Mouse (Mus musculus) heart, adult 18-20 months (tissue): ENCODE data around the gene Plcb3. TPM values are rescaled to one million over a fixed set of nuclear protein-coding genes. Genes with fewer than 3 reads are reported as not detected.

Experiments
- DNase-seq, 2 experiments: peaks; one replicate each; pipeline ENCODE4 v3.0.0; 2021 to 2022; ENCODE audit warnings: mixed read lengths in 1 of 2
- microRNA-seq, 2 experiments: library from miRNA; unstranded; fragments of <30 nt; microRNA quantifications; one replicate each; pipeline ENCODE4 v1.2.0; 2022
- total RNA-seq, 2 experiments: library from RNA; stranded (reverse); gene quantifications; 2 replicates each; pipeline ENCODE4 v1.2.3; 2021

Gene Plcb3
- total RNA-seq, 2 experiments from 2014 or later = 14.7 TPM

- no peak for DNase-seq
Measured at GRCm38 (mm10) chr19:6903031-6903430, 73.2 kb downstream of the Plcb3 start.

Small RNA genes within 50 kb of the gene (microRNA-seq; reads per million reads assigned to microRNA genes)
- 4.9 to 9.9 reads per million in 2 experiments for gene Mir6990

Other genes starting within 250 kb of the Plcb3 start
- gene Rps6ka4, start 135.8 kb downstream of the Plcb3 start, total RNA-seq = 10 to 100 TPM; 17.0 to 17.3 TPM
- 1 to 10 TPM in 1 of 2 experiments, under 1 TPM in 1; 0.79 to 2.2 TPM for gene Ccdc88b, start 118.3 kb downstream of the Plcb3 start, total RNA-seq
- 10 to 100 TPM; 37.7 to 39.3 TPM for gene Trmt112, start 66.8 kb downstream of the Plcb3 start, total RNA-seq
- 100 to 1,000 TPM; 763 to 838 TPM for gene Prdx5, start 66.4 kb downstream of the Plcb3 start, total RNA-seq
- gene Esrra, start 54.7 kb downstream of the Plcb3 start, total RNA-seq = 100 to 1,000 TPM; 150 to 178 TPM
- gene Catsperz, start 51.1 kb downstream of the Plcb3 start, total RNA-seq = not detected
- gene Kcnk4, start 42.0 kb downstream of the Plcb3 start, total RNA-seq = not detected
- 10 to 100 TPM; 21.1 to 22.4 TPM for gene Bad, start 34.6 kb downstream of the Plcb3 start, total RNA-seq
- 10 to 100 TPM; 32.4 to 33.0 TPM for gene Gpr137, start 34.0 kb downstream of the Plcb3 start, total RNA-seq
- 10 to 100 TPM; 78.3 to 95.2 TPM for gene Ppp1r14b, start 1.5 kb downstream of the Plcb3 start, total RNA-seq
- gene Fkbp2, start 4.0 kb upstream of the Plcb3 start, total RNA-seq = 10 to 100 TPM; 18.9 to 19.1 TPM
- gene Vegfb, start 11.2 kb upstream of the Plcb3 start, total RNA-seq = 100 to 1,000 TPM; 462 to 481 TPM
- gene Dnajc4, start 16.1 kb upstream of the Plcb3 start, total RNA-seq = 10 to 100 TPM; 54.6 to 55.1 TPM
- gene Nudt22, start 19.6 kb upstream of the Plcb3 start, total RNA-seq = 10 to 100 TPM; 23.7 to 25.4 TPM
- gene Trpt1, start 19.7 kb upstream of the Plcb3 start, total RNA-seq = 10 to 100 TPM; 22.4 to 26.4 TPM
- 1 to 10 TPM; 4.4 to 6.0 TPM for gene Fermt3, start 43.0 kb upstream of the Plcb3 start, total RNA-seq
- gene Stip1, start 63.5 kb upstream of the Plcb3 start, total RNA-seq = 100 to 1,000 TPM; 137 to 160 TPM
- gene Macrod1, start 80.3 kb upstream of the Plcb3 start, total RNA-seq = 100 to 1,000 TPM; 303 to 332 TPM
- 1 to 10 TPM in 1 of 2 experiments, under 1 TPM in 1; 0.82 to 1.4 TPM for gene Flrt1, start 129.3 kb upstream of the Plcb3 start, total RNA-seq
- gene Otub1, start 229.8 kb upstream of the Plcb3 start, total RNA-seq = 10 to 100 TPM; 73.8 to 78.7 TPM
- gene Cox8a, start 241.1 kb upstream of the Plcb3 start, total RNA-seq = 100 to 1,000 TPM; 344 to 429 TPM